Mouse (Mus musculus) ES-Bruce4 (cell line): ENCODE results near the gene Scube1. TPM values are rescaled to one million over a fixed set of nuclear protein-coding genes. Genes with fewer than 3 reads are reported as not detected.

ENCODE experiments used
- H3K27ac ChIP-seq: 2 replicates; pipeline ENCODE4 v1.5.1; 2012; ENCODE audit warnings: low read length, inconsistent platforms; ENCODE audit not compliant: insufficient read depth
- H3K27me3 ChIP-seq: 2 replicates; pipeline ENCODE4 v1.6.1; 2012; ENCODE audit warnings: mild to moderate bottlenecking, low read length, inconsistent platforms; ENCODE audit not compliant: control insufficient read depth, poor library complexity, insufficient read depth, severe bottlenecking
- H3K36me3 ChIP-seq: 2 replicates; pipeline ENCODE4 v1.6.1; 2012; ENCODE audit warnings: inconsistent platforms, mild to moderate bottlenecking, low read length, moderate library complexity; ENCODE audit not compliant: control insufficient read depth, poor library complexity, insufficient read depth, severe bottlenecking
- H3K4me1 ChIP-seq: one replicate; pipeline ENCODE4 v1.8.1; 2011; ENCODE audit warnings: low read length; ENCODE audit not compliant: control insufficient read depth, insufficient read depth
- H3K4me3 ChIP-seq: 2 replicates; pipeline ENCODE4 v1.5.1; 2011; ENCODE audit warnings: low read depth, mild to moderate bottlenecking, low read length
- H3K9ac ChIP-seq: 2 replicates; pipeline ENCODE4 v1.6.1; 2012; ENCODE audit warnings: low read depth, mild to moderate bottlenecking, inconsistent platforms; ENCODE audit not compliant: poor library complexity, severe bottlenecking
- H3K9me3 ChIP-seq: replicated peaks from 2 replicates; pipeline ENCODE4 v1.6.1; 2012; ENCODE audit warnings: mild to moderate bottlenecking, low read length, inconsistent platforms; ENCODE audit not compliant: control insufficient read depth, poor library complexity, insufficient read depth, severe bottlenecking
- CTCF ChIP-seq: IDR thresholded peaks from one replicate; pipeline ENCODE4 v1.8.1; 2011; ENCODE audit warnings: low read depth, low read length
- EP300 ChIP-seq: IDR thresholded peaks from 2 replicates; pipeline ENCODE4 v1.6.1; 2011; ENCODE audit warnings: low read depth, low read length; ENCODE audit not compliant: insufficient read depth
- POLR2A ChIP-seq: IDR thresholded peaks from one replicate; pipeline ENCODE4 v1.8.1; 2011; ENCODE audit warnings: low read length; ENCODE audit not compliant: insufficient read depth
- polyA plus RNA-seq: library from polyadenylated mRNA; stranded (reverse); fragments of >200 nt; gene quantifications from 2 replicates; pipeline ENCODE4 v1.2.4, GENCODE M21; 2011; ENCODE audit warnings: low read depth; ENCODE audit not compliant: missing spikeins, insufficient read depth, insufficient read length

The Scube1 gene
- polyA plus RNA-seq, 1 experiment, result 0.51 TPM

DNA sequence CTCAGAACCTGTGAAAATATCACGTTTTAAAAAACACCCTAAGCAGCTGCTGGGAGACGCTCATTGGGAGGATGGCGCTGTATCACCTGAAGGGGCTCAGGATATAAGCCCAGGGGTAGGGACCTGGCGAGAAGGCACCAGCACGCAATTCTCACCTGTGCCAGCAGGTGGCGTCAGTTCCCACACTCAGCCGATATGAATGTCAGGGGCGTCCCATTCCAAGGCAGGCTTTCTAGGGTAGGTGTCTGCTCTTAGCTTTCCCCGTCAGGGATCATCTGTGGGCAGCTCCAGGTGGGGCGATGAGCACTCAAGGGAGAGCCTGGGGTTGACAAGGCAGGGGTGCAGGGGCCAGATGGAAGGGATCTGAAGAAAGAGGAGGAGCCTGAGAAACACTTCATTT, 35.9 kb upstream of the Scube1 start:
- no peak overlapping the region for H3K27ac ChIP-seq
- no peaks in the 10 kb centered on the region for H3K27me3 ChIP-seq
- peaks cover 3% of the 10 kb centered on the region for H3K4me1 ChIP-seq
- TF ChIP-seq CTCF (peak; percentile 96), EP300 (no peak)
- H3K36me3 ChIP-seq, result no peaks in the 10 kb centered on the region
- H3K9me3 ChIP-seq, result no peaks in the 10 kb centered on the region
- no peak overlapping the region for H3K9ac ChIP-seq
- H3K4me3 ChIP-seq, result no peak overlapping the region

DNA sequence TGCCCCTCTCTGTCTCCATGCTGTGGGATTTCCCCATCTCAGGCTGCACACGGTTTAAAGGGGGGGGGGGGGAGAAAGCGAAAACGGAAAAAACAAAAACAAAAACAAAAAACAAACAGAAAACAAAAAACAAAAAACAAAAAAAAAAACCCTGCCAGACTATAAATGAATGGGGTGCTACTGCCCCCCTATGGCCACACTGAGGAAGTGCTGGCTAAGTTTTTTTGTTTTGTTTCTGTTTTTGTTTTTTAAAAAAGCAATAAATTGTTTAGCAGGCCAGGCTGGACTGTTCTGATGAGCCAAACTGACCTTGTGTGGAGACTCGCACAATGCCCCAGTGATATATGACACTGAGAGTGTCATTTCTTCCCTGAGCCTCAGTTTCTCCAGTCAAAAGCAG, 34.1 kb upstream of the Scube1 start:
- H3K27ac ChIP-seq, result no peak overlapping the region
- TF ChIP-seq EP300 (no peak), POLR2A (no peak), CTCF (no peak)
- no peaks in the 10 kb centered on the region for H3K4me1 ChIP-seq
- no peak overlapping the region for H3K9ac ChIP-seq
- H3K4me3 ChIP-seq, result no peak overlapping the region
- no peaks in the 10 kb centered on the region for H3K36me3 ChIP-seq
- no peaks in the 10 kb centered on the region for H3K27me3 ChIP-seq
- H3K9me3 ChIP-seq, result no peaks in the 10 kb centered on the region

DNA sequence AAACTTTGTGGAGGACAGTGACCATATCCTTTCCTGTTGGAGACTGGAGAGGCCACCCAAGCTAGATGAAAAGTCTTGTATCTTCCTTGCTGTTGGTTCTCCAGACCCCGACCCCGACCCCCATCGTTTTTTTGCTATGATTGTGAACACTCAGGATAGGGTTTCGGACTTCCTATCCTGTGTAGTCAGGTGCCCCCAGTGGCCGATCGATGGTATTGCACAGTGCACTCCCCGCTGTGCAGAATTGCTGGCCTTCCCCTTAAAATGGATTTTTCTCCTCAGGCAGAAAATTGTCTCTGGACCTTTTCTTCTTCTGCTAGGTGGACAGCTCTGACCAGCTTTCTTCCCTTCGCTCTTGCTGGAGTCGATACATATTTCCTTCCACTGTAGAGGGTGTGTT, 31.9 kb upstream of the Scube1 start:
- Histone ChIP-seq H3K4me3 (no peak overlapping the region), H3K4me1 (no peaks in the 10 kb centered on the region), H3K27ac (no peak overlapping the region), H3K9me3 (no peaks in the 10 kb centered on the region), H3K27me3 (no peaks in the 10 kb centered on the region), H3K9ac (no peak overlapping the region), H3K36me3 (no peaks in the 10 kb centered on the region)
- TF ChIP-seq CTCF, result peak; percentile 73
- TF ChIP-seq EP300, result no peak
- no peak for TF ChIP-seq POLR2A

GRCm38 (mm10) chr15:83749436-83749835, 24.6 kb upstream of the Scube1 start:
- Histone ChIP-seq H3K36me3 (no peaks in the 10 kb centered on the region), H3K4me3 (peak overlapping the region; percentile 24), H3K27me3 (no peaks in the 10 kb centered on the region), H3K4me1 (peaks cover 2% of the 10 kb centered on the region), H3K9ac (0 out of 2 replicates have a peak overlapping the region, but pooled peaks have one; percentile 30), H3K9me3 (no peaks in the 10 kb centered on the region), H3K27ac (no peak overlapping the region)
- no peak for TF ChIP-seq EP300
- no peak for TF ChIP-seq POLR2A
- no peak for TF ChIP-seq CTCF

DNA sequence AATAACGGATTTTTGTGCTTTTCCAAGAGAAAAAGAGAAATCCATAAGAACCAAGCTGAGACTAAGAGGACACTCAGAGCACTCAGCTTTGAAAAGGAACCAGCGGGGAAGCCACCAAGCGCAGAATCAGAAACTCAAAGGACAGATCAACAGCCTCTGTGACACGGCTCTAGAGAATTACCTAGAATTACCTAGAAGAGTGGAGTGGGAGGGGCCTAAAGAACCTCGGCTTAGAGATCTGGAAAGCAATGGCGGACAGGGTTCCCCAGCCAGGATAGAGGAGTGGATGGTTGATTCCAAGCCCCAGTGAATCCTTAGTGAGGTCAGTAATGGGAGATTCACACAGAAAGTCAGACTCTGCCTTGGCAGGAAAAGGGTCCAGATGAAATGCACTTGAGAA, 24.2 kb upstream of the Scube1 start:
- Histone ChIP-seq H3K4me3 (no peak overlapping the region), H3K27ac (no peak overlapping the region), H3K27me3 (no peaks in the 10 kb centered on the region), H3K36me3 (no peaks in the 10 kb centered on the region), H3K9ac (no peak overlapping the region), H3K9me3 (no peaks in the 10 kb centered on the region), H3K4me1 (peaks cover 2% of the 10 kb centered on the region)
- TF ChIP-seq CTCF (no peak), EP300 (no peak), POLR2A (no peak)

- Histone ChIP-seq H3K4me3 (peak overlapping the region; percentile 13; the same call in 1 of the 2 replicates), H3K27ac (no peak overlapping the region), H3K9me3 (no peaks in the 10 kb centered on the region), H3K27me3 (no peaks in the 10 kb centered on the region), H3K36me3 (no peaks in the 10 kb centered on the region), H3K9ac (no peak overlapping the region), H3K4me1 (peaks cover 2% of the 10 kb centered on the region)
- TF ChIP-seq POLR2A, result no peak
- no peak for TF ChIP-seq CTCF
- TF ChIP-seq EP300, result no peak
These were observed 21.5 kb upstream of the Scube1 start for GRCm38 (mm10) chr15:83746311-83746710.
